Mouse (Mus musculus): ENCODE results near the gene Hist2h2bb. TPM values are rescaled to one million over a fixed set of nuclear protein-coding genes. Genes with fewer than 3 reads are reported as not detected.

Hist2h2bb gene
- polyA plus RNA-seq, 1 experiment from 2014 or later: 2.3 TPM

DNA sequence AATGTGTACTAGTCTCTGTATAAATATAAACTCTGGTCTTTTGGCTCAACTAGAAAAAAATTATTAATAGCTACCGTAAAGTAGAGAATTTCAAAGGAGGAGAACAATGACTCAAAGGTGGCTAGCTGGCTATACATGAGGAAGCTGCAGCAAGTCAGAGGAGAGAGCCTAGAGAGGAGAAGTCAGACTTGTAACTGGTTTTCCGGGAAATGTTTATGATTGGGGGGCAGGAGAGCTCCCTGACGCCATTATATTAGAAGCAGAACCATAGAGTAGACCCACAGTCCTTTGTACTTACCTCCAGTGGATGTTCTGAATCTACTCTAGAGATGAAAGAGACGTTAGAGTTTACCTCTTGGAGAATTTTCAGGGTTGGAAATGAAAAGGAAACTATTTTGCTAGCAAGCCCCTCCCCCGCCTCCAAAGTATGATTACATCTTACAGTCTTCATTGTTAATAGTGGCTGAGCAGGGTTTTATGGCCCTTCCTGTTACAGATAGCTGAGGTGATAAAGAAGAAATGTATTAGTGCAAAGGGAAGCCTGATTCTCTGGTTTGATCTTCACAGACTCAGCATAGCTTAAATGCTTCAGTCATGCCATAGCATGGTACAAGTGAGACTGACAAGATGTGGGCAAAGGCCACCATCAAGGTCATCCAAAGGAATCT lies 13.5 kb upstream of the Hist2h2bb start:
- H3K4me2 ChIP-seq (replicated peaks; ENCODE audit: low read depth): peak overlapping the region; percentile 33; the same call in 1 of the 2 replicates
- 0 out of 2 replicates have a peak overlapping the region, but pooled peaks have one; percentile 6 for H3K4me3 ChIP-seq (ENCODE audit: low read depth, low read length)
- H3K27me3 ChIP-seq (replicated peaks; ENCODE audit: control insufficient read depth, insufficient read depth, low read length): no peaks in the 10 kb centered on the region
- ATAC-seq: peak; percentile 64
- 23% methylated on average over 5 of the region's 5 CpGs for WGBS
- no peak overlapping the region for H3K9ac ChIP-seq (ENCODE audit: low read depth, low read length)
- H3K36me3 ChIP-seq (ENCODE audit: control insufficient read depth, insufficient read depth): no peaks in the 10 kb centered on the region
- H3K4me1 ChIP-seq (replicated peaks; ENCODE audit: control insufficient read depth, insufficient read depth, low read length): no peaks in the 10 kb centered on the region
- H3K9me3 ChIP-seq (ENCODE audit: control insufficient read depth): no peaks in the 10 kb centered on the region
- TF ChIP-seq CTCF (IDR thresholded peaks at IDR 0.05; ENCODE audit: low read depth): no peak
- no peak overlapping the region for H3K27ac ChIP-seq (ENCODE audit: low read depth, low read length)

DNA sequence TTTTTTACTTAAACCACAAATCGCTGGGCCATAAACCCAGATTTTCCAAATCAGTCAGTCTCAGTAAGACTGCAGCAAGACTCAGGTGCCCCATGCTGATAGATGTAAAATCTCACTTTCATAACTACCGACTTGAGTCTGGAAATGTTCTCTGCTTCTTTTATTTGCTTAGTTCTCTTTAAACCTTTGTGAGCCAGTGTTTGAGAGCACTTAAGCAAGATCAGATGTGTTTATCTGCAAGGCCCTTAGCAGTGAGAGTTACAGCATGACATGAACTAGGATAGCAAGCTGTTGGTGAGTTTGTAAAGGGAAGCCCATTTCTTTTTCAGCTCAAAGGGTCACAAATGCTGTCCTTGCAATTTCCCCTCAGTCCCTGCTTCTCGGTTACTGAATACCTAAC lies 12.4 kb upstream of the Hist2h2bb start:
- no peak for ATAC-seq
- TF ChIP-seq CTCF (IDR thresholded peaks at IDR 0.05; ENCODE audit: low read depth): no peak
- Histone ChIP-seq H3K9me3 (ENCODE audit: control insufficient read depth) (no peaks in the 10 kb centered on the region), H3K9ac (ENCODE audit: low read depth, low read length) (no peak overlapping the region), H3K4me1 (replicated peaks; ENCODE audit: control insufficient read depth, insufficient read depth, low read length) (no peaks in the 10 kb centered on the region), H3K4me2 (replicated peaks; ENCODE audit: low read depth) (no peak overlapping the region), H3K27me3 (replicated peaks; ENCODE audit: control insufficient read depth, insufficient read depth, low read length) (no peaks in the 10 kb centered on the region), H3K4me3 (ENCODE audit: low read depth, low read length) (no peak overlapping the region), H3K36me3 (ENCODE audit: control insufficient read depth, insufficient read depth) (no peaks in the 10 kb centered on the region), H3K27ac (ENCODE audit: low read depth, low read length) (no peak overlapping the region)
- 68% methylated on average over 3 of the region's 3 CpGs for WGBS

DNA sequence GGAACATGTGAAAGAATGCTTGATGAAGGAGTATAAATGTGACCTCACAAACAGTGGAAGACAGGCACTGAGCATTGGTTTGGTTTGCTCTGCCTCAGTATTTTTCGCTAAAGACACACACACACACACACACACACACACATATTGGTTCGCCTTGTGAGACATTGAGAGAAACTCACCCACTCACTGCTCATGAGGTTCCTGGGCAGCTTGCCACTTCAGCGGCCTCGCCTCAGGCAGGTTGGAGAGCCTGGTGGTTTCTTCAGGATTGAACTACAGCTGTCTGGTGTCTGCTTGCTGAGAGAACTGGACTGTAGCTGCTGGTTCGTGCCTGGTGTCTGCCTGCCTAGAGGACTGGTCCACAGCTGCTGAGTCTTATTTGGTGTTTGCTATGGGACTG lies 9.3 kb upstream of the Hist2h2bb start:
- H3K27ac ChIP-seq (ENCODE audit: low read depth, low read length): no peak overlapping the region
- H3K4me3 ChIP-seq (ENCODE audit: low read depth, low read length): no peak overlapping the region
- no peaks in the 10 kb centered on the region for H3K9me3 ChIP-seq (ENCODE audit: control insufficient read depth)
- TF ChIP-seq CTCF (IDR thresholded peaks at IDR 0.05; ENCODE audit: low read depth): no peak
- no peak for ATAC-seq
- H3K4me2 ChIP-seq (replicated peaks; ENCODE audit: low read depth): no peak overlapping the region
- H3K4me1 ChIP-seq (replicated peaks; ENCODE audit: control insufficient read depth, insufficient read depth, low read length): no peaks in the 10 kb centered on the region
- H3K27me3 ChIP-seq (replicated peaks; ENCODE audit: control insufficient read depth, insufficient read depth, low read length): no peaks in the 10 kb centered on the region
- H3K36me3 ChIP-seq (ENCODE audit: control insufficient read depth, insufficient read depth): no peaks in the 10 kb centered on the region
- no peak overlapping the region for H3K9ac ChIP-seq (ENCODE audit: low read depth, low read length)
- 95% methylated on average over 5 of the region's 5 CpGs for WGBS

DNA sequence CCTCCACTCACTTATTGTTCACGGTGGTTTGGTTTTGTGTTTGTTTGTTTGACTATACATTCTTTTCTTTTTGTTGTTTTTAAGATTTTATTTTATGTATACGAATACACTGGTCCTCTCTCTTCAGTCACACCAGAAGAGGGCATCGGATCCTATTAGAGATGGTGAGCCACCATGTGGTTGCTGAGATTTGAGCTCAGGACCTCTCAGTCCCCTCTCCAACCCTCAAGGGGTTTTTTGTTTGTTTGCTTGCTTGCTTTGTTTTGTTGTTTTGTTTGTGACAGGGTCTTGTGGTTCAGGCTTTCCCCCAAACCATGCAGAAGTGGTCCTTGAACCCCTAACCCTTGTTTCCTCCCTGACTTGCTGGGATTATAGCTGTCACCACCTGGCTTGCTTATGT lies 7.9 kb upstream of the Hist2h2bb start:
- no peak for TF ChIP-seq CTCF (IDR thresholded peaks at IDR 0.05; ENCODE audit: low read depth)
- no peak for ATAC-seq
- Histone ChIP-seq H3K27me3 (replicated peaks; ENCODE audit: control insufficient read depth, insufficient read depth, low read length) (no peaks in the 10 kb centered on the region), H3K27ac (ENCODE audit: low read depth, low read length) (no peak overlapping the region), H3K4me3 (ENCODE audit: low read depth, low read length) (no peak overlapping the region), H3K9ac (ENCODE audit: low read depth, low read length) (no peak overlapping the region), H3K36me3 (ENCODE audit: control insufficient read depth, insufficient read depth) (no peaks in the 10 kb centered on the region), H3K4me2 (replicated peaks; ENCODE audit: low read depth) (peak overlapping the region; percentile 85), H3K9me3 (ENCODE audit: control insufficient read depth) (no peaks in the 10 kb centered on the region), H3K4me1 (replicated peaks; ENCODE audit: control insufficient read depth, insufficient read depth, low read length) (no peaks in the 10 kb centered on the region)
- 60% methylated on average over 3 of the region's 3 CpGs for WGBS

DNA sequence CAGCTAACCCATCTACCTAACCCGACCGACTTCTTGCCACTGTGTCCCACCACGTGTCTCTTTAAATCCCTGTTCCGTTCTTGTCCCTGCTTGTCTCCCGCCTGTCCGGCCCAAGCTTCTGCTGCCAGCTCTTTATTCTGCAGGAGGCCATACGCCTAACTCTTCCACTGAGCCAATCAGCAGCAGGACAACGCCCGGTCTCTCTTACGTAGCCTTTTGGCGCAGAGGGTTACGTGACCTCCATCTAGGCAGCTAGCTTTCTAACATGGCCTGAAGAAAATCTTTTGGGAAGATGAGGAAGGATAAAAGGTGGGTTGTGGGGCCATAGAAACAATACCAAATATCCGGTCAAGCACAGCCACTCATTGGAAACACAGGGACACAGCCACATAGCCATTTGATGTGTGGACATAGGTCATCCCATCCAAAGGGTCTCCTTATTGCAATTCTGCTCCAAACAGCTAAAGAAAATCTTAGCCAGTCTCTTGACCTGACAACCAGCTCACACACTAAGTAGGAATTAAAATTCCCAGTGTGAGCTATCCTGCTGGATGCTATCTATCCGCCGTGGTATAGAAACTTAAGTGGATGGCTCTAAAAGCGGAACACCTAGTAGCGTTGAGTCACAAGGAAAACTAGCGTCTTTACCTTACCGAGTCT lies 7.2 kb upstream of the Hist2h2bb start:
- no peaks in the 10 kb centered on the region for H3K27me3 ChIP-seq (replicated peaks; ENCODE audit: control insufficient read depth, insufficient read depth, low read length)
- no peak for TF ChIP-seq CTCF (IDR thresholded peaks at IDR 0.05; ENCODE audit: low read depth)
- under 1% methylated on average over 19 of the region's 19 CpGs for WGBS

DNA sequence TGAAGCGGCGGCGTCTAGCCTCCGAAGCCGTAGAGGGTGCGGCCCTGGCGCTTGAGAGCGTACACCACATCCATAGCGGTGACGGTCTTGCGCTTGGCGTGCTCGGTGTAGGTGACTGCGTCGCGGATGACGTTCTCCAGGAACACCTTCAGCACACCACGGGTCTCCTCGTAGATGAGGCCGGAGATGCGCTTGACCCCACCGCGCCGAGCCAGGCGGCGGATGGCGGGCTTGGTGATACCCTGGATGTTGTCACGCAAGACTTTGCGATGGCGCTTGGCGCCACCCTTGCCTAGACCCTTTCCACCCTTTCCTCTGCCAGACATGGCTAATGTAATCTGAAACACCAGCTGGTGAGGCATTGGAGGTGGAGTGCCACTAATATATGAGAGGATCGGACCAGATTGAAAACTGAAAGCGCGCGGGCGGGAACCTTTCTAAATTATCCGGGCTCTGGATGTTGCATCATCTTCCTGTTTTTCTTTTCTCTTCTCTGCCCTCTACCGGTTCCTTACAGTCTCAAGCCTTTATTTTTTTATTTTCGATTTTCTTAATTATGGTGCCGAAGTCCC lies 6.5 kb upstream of the Hist2h2bb start, which contains the start of gene Hist2h4:
Hist2h4 (minus strand) TSS at position 333 of the 572 bp plus-strand sequence.
- peak; percentile 69 for TF ChIP-seq CTCF (IDR thresholded peaks at IDR 0.05; ENCODE audit: low read depth)
- H3K4me2 ChIP-seq (replicated peaks; ENCODE audit: low read depth): peak within 1 kb of the TSS; percentile 85
- peak; percentile 83 for ATAC-seq
- no peaks in the 10 kb centered on the region for H3K4me1 ChIP-seq (replicated peaks; ENCODE audit: control insufficient read depth, insufficient read depth, low read length)
- peak within 1 kb of the TSS; percentile 72 for H3K9ac ChIP-seq (ENCODE audit: low read depth, low read length)
- no peaks in the 10 kb centered on the region for H3K27me3 ChIP-seq (replicated peaks; ENCODE audit: control insufficient read depth, insufficient read depth, low read length)
- peak within 1 kb of the TSS; percentile 94 for H3K27ac ChIP-seq (ENCODE audit: low read depth, low read length)
- H3K36me3 ChIP-seq (ENCODE audit: control insufficient read depth, insufficient read depth): no peaks in the 10 kb centered on the region
- H3K9me3 ChIP-seq (ENCODE audit: control insufficient read depth): no peaks in the 10 kb centered on the region
- under 1% methylated on average over 40 of the region's 40 CpGs for WGBS
- peak within 1 kb of the TSS; percentile 62 for H3K4me3 ChIP-seq (ENCODE audit: low read depth, low read length)

More for the DNA sequence above, 7.2 kb upstream of the Hist2h2bb start:
- Histone ChIP-seq H3K27ac (ENCODE audit: low read depth, low read length) (peak overlapping the region; percentile 94), H3K9ac (ENCODE audit: low read depth, low read length) (peak overlapping the region; percentile 72), H3K36me3 (ENCODE audit: control insufficient read depth, insufficient read depth) (no peaks in the 10 kb centered on the region), H3K4me1 (replicated peaks; ENCODE audit: control insufficient read depth, insufficient read depth, low read length) (no peaks in the 10 kb centered on the region), H3K4me2 (replicated peaks; ENCODE audit: low read depth) (peak overlapping the region; percentile 85), H3K9me3 (ENCODE audit: control insufficient read depth) (no peaks in the 10 kb centered on the region), H3K4me3 (ENCODE audit: low read depth, low read length) (peak overlapping the region; percentile 62)
- ATAC-seq: peak; percentile 42; the same call in 1 of the 2 replicates
